In the genomic region with DNA sequence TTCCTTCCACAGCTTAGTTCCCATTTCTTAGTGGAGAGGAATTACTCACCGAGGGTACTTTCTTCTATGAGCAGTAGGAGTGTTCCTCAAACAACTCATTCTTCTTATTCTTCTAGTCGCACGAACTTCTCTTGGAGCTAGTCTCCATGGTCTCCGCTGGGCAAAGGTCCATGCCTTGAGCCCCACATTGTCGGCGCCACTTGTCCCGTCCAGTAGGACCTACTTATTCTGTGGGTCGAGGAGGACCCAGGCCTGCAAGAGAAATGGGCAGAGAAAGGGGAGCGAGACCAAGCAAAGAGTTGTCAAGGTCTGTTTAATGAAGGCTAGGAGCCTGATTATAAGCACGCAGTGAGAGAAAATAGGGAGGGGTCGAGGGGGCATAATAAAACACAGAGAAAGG, we compare ENCODE assay signal across 10 mouse cellular contexts. TPM values are rescaled to one million over a fixed set of nuclear protein-coding genes. Genes with fewer than 3 reads are reported as not detected.
"Had no signal": no experiment of that assay in that cellular context is flagged by ENCODE, and none has a peak within 500 bp of the region (broad histone marks: within the 10 kb centered on the region; RNA-seq: fewer than 3 reads in every experiment).

No protein-coding gene starts in this region.

RNA-seq across cellular contexts. Expression of a gene that starts 37.8 kb away (rescaled TPM):
- polyA plus RNA-seq: neural tube, embryonic 13.5 days; neural tube, embryonic 14.5 days; neural tube, embryonic 15.5 days; small intestine, adult 2 months; spleen, adult 2 months; stomach, embryonic 14.5 days; stomach, embryonic 15.5 days; stomach, embryonic 16.5 days; testis, adult 2 months; urinary bladder, adult 2 months had no signal
